ENCODE assay signal across 22 mouse cellular contexts in genomic region chr10:130037096-130037495, GRCm38 (mm10). TPM values are rescaled to one million over a fixed set of nuclear protein-coding genes. Genes with fewer than 3 reads are reported as not detected.
"Had no signal": no experiment of that assay in that cellular context is flagged by ENCODE, and none has a peak within 500 bp of the region (broad histone marks: within the 10 kb centered on the region; RNA-seq: fewer than 3 reads in every experiment).

No protein-coding gene starts in this region.

- H3K9me3 ChIP-seq: lung, embryonic 15.5 days; midbrain, embryonic 13.5 days; midbrain, embryonic 15.5 days; neural tube, embryonic 12.5 days; stomach, embryonic 15.5 days had no signal

- H3K36me3 ChIP-seq: lung, embryonic 15.5 days; midbrain, embryonic 13.5 days; midbrain, embryonic 15.5 days; neural tube, embryonic 12.5 days; stomach, embryonic 15.5 days had no signal

- DNase-seq: lung, adult 2 months; lung, postnatal 14 days; lung, postnatal 36 days; right cerebral cortex, postnatal 14 days; thymus, adult 2 months; thymus, postnatal 25 days; thymus, postnatal 4 days had no signal

- H3K9ac ChIP-seq: lung, embryonic 15.5 days; midbrain, embryonic 13.5 days; midbrain, embryonic 15.5 days; neural tube, embryonic 12.5 days; stomach, embryonic 15.5 days had no signal

- H3K27me3 ChIP-seq: lung, embryonic 15.5 days; megakaryocyte, embryonic 14.5 days; midbrain, embryonic 13.5 days; midbrain, embryonic 15.5 days; neural tube, embryonic 12.5 days; stomach, embryonic 15.5 days had no signal

- ATAC-seq: lung, postnatal 0 days; midbrain, embryonic 13.5 days; midbrain, embryonic 15.5 days had no signal

- H3K4me3 ChIP-seq: lung, embryonic 15.5 days; megakaryocyte, embryonic 14.5 days; midbrain, embryonic 13.5 days; midbrain, embryonic 15.5 days; neural tube, embryonic 12.5 days; stomach, embryonic 15.5 days had no signal

- H3K27ac ChIP-seq: lung, embryonic 15.5 days; macrophage; midbrain, embryonic 13.5 days; midbrain, embryonic 15.5 days; neural tube, embryonic 12.5 days; stomach, embryonic 15.5 days; stomach, postnatal 0 days had no signal

- H3K4me1 ChIP-seq: lung, embryonic 15.5 days; megakaryocyte, embryonic 14.5 days; midbrain, embryonic 13.5 days; midbrain, embryonic 15.5 days; neural tube, embryonic 12.5 days; stomach, embryonic 15.5 days had no signal

- H3K4me2 ChIP-seq: lung, embryonic 15.5 days; midbrain, embryonic 11.5 days; midbrain, embryonic 13.5 days; midbrain, embryonic 15.5 days; neural tube, embryonic 12.5 days; stomach, embryonic 15.5 days had no signal

RNA-seq across cellular contexts. Expression of gene Olfr821, which starts 6.9 kb away (rescaled TPM):
- polyA plus RNA-seq: lung, adult 2 months; lung, embryonic 15.5 days; lung, postnatal 0 days; macrophage; midbrain, embryonic 11.5 days; midbrain, embryonic 13.5 days; midbrain, embryonic 15.5 days; midbrain, postnatal 0 days; neural tube, embryonic 12.5 days; neural tube, embryonic 14.5 days; spleen, adult 2 months; stomach, embryonic 15.5 days; stomach, postnatal 0 days; testis, adult 2 months; thymus, adult 2 months; urinary bladder, adult 2 months had no signal

RNA-seq across cellular contexts. Expression of gene Olfr820, which starts 24.7 kb away (rescaled TPM):
- polyA plus RNA-seq: lung, adult 2 months; lung, embryonic 15.5 days; lung, postnatal 0 days; macrophage; midbrain, embryonic 11.5 days; midbrain, embryonic 13.5 days; midbrain, embryonic 15.5 days; midbrain, postnatal 0 days; neural tube, embryonic 12.5 days; neural tube, embryonic 14.5 days; spleen, adult 2 months; stomach, embryonic 15.5 days; stomach, postnatal 0 days; testis, adult 2 months; thymus, adult 2 months; urinary bladder, adult 2 months had no signal

RNA-seq across cellular contexts. Expression of gene Olfr822, which starts 33.9 kb away (rescaled TPM):
- polyA plus RNA-seq: lung, adult 2 months; lung, embryonic 15.5 days; lung, postnatal 0 days; macrophage; midbrain, embryonic 11.5 days; midbrain, embryonic 13.5 days; midbrain, embryonic 15.5 days; midbrain, postnatal 0 days; neural tube, embryonic 12.5 days; neural tube, embryonic 14.5 days; spleen, adult 2 months; stomach, embryonic 15.5 days; stomach, postnatal 0 days; testis, adult 2 months; thymus, adult 2 months; urinary bladder, adult 2 months had no signal

RNA-seq across cellular contexts. Expression of gene Gm10310, which starts 52.2 kb away (rescaled TPM):
- polyA plus RNA-seq: lung, adult 2 months; lung, embryonic 15.5 days; lung, postnatal 0 days; macrophage; midbrain, embryonic 11.5 days; midbrain, embryonic 13.5 days; midbrain, embryonic 15.5 days; midbrain, postnatal 0 days; neural tube, embryonic 12.5 days; neural tube, embryonic 14.5 days; spleen, adult 2 months; stomach, embryonic 15.5 days; stomach, postnatal 0 days; testis, adult 2 months; thymus, adult 2 months; urinary bladder, adult 2 months had no signal
